25 mouse cellular contexts compared by ENCODE assay signal in the genomic region with DNA sequence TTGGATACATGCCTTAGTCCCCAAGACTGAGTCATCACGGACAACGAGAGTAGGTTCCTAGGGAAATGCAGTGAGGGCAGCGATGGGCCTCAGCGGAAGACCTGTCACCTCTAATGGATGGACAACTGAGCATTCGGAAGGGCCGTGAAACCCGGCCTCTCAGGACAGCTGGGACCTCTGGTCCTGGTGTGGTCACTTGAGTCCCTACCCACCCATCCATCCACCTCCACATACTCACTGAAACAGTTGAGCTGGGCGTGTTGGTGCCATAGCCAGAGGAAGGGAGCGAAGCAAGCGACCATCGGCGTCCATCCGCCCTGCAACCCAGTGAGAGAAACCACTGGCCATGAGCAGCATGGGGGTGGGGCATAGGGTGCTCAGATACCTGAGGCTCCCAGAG. TPM values are rescaled to one million over a fixed set of nuclear protein-coding genes. Genes with fewer than 3 reads are reported as not detected.
DNase-seq lines count a peak whose midpoint lies in the region; ATAC-seq lines count a peak whose summit lies in the region.
"Had no signal": no experiment of that assay in that cellular context is flagged by ENCODE, and none has a peak within 500 bp of the region (broad histone marks: within the 10 kb centered on the region; RNA-seq: fewer than 3 reads in every experiment).

No protein-coding gene starts in this region.

- 87% methylated on average over 13 of the region's 13 CpGs for WGBS in midbrain, embryonic 11.5 days
- 88% methylated on average over 13 of the region's 13 CpGs for WGBS in midbrain, embryonic 16.5 days
- 90% methylated on average over 13 of the region's 13 CpGs for WGBS in neural tube, embryonic 12.5 days
- WGBS in neural tube, embryonic 15.5 days: 92% methylated on average over 13 of the region's 13 CpGs

- peaks cover 33% of the 10 kb centered on the region for H3K27me3 ChIP-seq in midbrain, embryonic 11.5 days (ENCODE audit: control insufficient read depth, insufficient read depth, low read length)
- no peaks in the 10 kb centered on the region for H3K27me3 ChIP-seq in midbrain, embryonic 16.5 days (ENCODE audit: control insufficient read depth, insufficient read depth, low read depth, low read length)
- H3K27me3 ChIP-seq in neural tube, embryonic 12.5 days (replicated peaks): peaks cover 66% of the 10 kb centered on the region
- 0 out of 2 replicates have a peak, but pooled peaks cover 10% of the 10 kb centered on the region for H3K27me3 ChIP-seq in neural tube, embryonic 15.5 days (replicated peaks)

- DNase-seq in heart, adult 11 months: peak; percentile 86
- no peak for DNase-seq in heart, postnatal 36 days
- peak; percentile 60 for DNase-seq in midbrain, embryonic 11.5 days (ENCODE audit: low spot score, missing footprints)
- DNase-seq: adrenal gland, adult 2 months; adrenal gland, postnatal 10 days; adrenal gland, postnatal 25 days; cerebellum, adult 18-20 months; cerebellum, adult 8-10 months; cerebellum, adult 9-11 months; cerebellum, postnatal 14 days; cerebellum, postnatal 36 days; embryo, embryonic 11 days had no signal

- H3K4me2 ChIP-seq in midbrain, embryonic 11.5 days: no peak overlapping the region
- H3K4me2 ChIP-seq in midbrain, embryonic 16.5 days (ENCODE audit: low read length): no peak overlapping the region
- no peak overlapping the region for H3K4me2 ChIP-seq in neural tube, embryonic 12.5 days (replicated peaks)
- H3K4me2 ChIP-seq in neural tube, embryonic 15.5 days: no peak overlapping the region
- H3K4me2 ChIP-seq: embryonic facial prominence, embryonic 13.5 days; embryonic facial prominence, embryonic 15.5 days; forebrain, embryonic 12.5 days had no signal

- no peaks in the 10 kb centered on the region for H3K36me3 ChIP-seq in midbrain, embryonic 11.5 days (ENCODE audit: control insufficient read depth, insufficient read depth, low read length)
- H3K36me3 ChIP-seq in midbrain, embryonic 16.5 days (ENCODE audit: control insufficient read depth, insufficient read depth, low read length): peaks cover 21% of the 10 kb centered on the region
- H3K36me3 ChIP-seq in neural tube, embryonic 12.5 days: peaks cover 25% of the 10 kb centered on the region
- peaks cover 48% of the 10 kb centered on the region for H3K36me3 ChIP-seq in neural tube, embryonic 15.5 days
- H3K36me3 ChIP-seq: embryonic facial prominence, embryonic 13.5 days; embryonic facial prominence, embryonic 15.5 days; forebrain, embryonic 10.5 days had no signal

- H3K4me3 ChIP-seq in midbrain, embryonic 11.5 days (ENCODE audit: low read depth, low read length): no peak overlapping the region
- no peak overlapping the region for H3K4me3 ChIP-seq in midbrain, embryonic 16.5 days (ENCODE audit: low read depth, low read length)
- H3K4me3 ChIP-seq in neural tube, embryonic 12.5 days: no peak overlapping the region
- no peak overlapping the region for H3K4me3 ChIP-seq in neural tube, embryonic 15.5 days (replicated peaks)
- H3K4me3 ChIP-seq: embryonic facial prominence, embryonic 13.5 days; embryonic facial prominence, embryonic 15.5 days; erythroblast, embryonic 14.5 days; forebrain, embryonic 10.5 days; forebrain, embryonic 12.5 days had no signal

- H3K27ac ChIP-seq in midbrain, embryonic 11.5 days (ENCODE audit: low read depth, low read length): no peak overlapping the region
- H3K27ac ChIP-seq in midbrain, embryonic 16.5 days (ENCODE audit: low read length): no peak overlapping the region
- H3K27ac ChIP-seq in neural tube, embryonic 12.5 days: no peak overlapping the region
- no peak overlapping the region for H3K27ac ChIP-seq in neural tube, embryonic 15.5 days (replicated peaks)
- H3K27ac ChIP-seq: embryonic facial prominence, embryonic 13.5 days; embryonic facial prominence, embryonic 15.5 days; forebrain, embryonic 10.5 days; forebrain, embryonic 12.5 days had no signal

- intact Hi-C loops in heart, postnatal 36 days (cut with DNase I): no loop called here

- peaks cover 16% of the 10 kb centered on the region for H3K4me1 ChIP-seq in midbrain, embryonic 11.5 days (ENCODE audit: control insufficient read depth, insufficient read depth, low read length)
- H3K4me1 ChIP-seq in midbrain, embryonic 16.5 days (ENCODE audit: control insufficient read depth, insufficient read depth, low read length): peaks cover 23% of the 10 kb centered on the region
- H3K4me1 ChIP-seq in neural tube, embryonic 12.5 days: peaks cover 33% of the 10 kb centered on the region
- peaks cover 35% of the 10 kb centered on the region for H3K4me1 ChIP-seq in neural tube, embryonic 15.5 days

- ATAC-seq in midbrain, embryonic 11.5 days (ENCODE audit: low FRiP score): no peak
- ATAC-seq in midbrain, embryonic 16.5 days: no peak
- ATAC-seq in neural tube, embryonic 12.5 days (ENCODE audit: low FRiP score, low read depth): no peak
- no peak for ATAC-seq in neural tube, embryonic 15.5 days (ENCODE audit: low FRiP score)
- ATAC-seq: forebrain, embryonic 14.5 days; forebrain, embryonic 16.5 days had no signal

- H3K9ac ChIP-seq in midbrain, embryonic 11.5 days (ENCODE audit: low read length): no peak overlapping the region
- H3K9ac ChIP-seq in midbrain, embryonic 16.5 days (ENCODE audit: low read depth, low read length): no peak overlapping the region
- 0 out of 2 replicates have a peak overlapping the region, but pooled peaks have one; percentile 21 for H3K9ac ChIP-seq in neural tube, embryonic 12.5 days
- H3K9ac ChIP-seq in neural tube, embryonic 15.5 days (replicated peaks): no peak overlapping the region
- H3K9ac ChIP-seq: embryonic facial prominence, embryonic 13.5 days; embryonic facial prominence, embryonic 15.5 days; forebrain, embryonic 12.5 days had no signal

- no peaks in the 10 kb centered on the region for H3K9me3 ChIP-seq in midbrain, embryonic 11.5 days (ENCODE audit: control insufficient read depth, low read length)
- H3K9me3 ChIP-seq in midbrain, embryonic 16.5 days (replicated peaks; ENCODE audit: control insufficient read depth, low read length, poor library complexity, severe bottlenecking): no peaks in the 10 kb centered on the region
- no peaks in the 10 kb centered on the region for H3K9me3 ChIP-seq in neural tube, embryonic 12.5 days
- H3K9me3 ChIP-seq in neural tube, embryonic 15.5 days (replicated peaks): no peaks in the 10 kb centered on the region
- H3K9me3 ChIP-seq: embryonic facial prominence, embryonic 13.5 days; embryonic facial prominence, embryonic 15.5 days; forebrain, embryonic 10.5 days; forebrain, embryonic 12.5 days had no signal

RNA-seq across cellular contexts. Expression of gene Mast1, which starts 6.6 kb away (rescaled TPM):
- under 1 TPM; 0.11 to 0.14 TPM for total RNA-seq in heart, postnatal 36 days (2021)
- 8.8 and 10.2 TPM in 2 replicates for polyA plus RNA-seq in midbrain, embryonic 11.5 days (2014; fragmentation: Nextera tagmentation; extraction: Ambion mirVana)
- polyA plus RNA-seq in midbrain, embryonic 16.5 days (2015; fragmentation: Nextera tagmentation; extraction: Ambion mirVana): 85.7 and 86.1 TPM in 2 replicates
- 43.0 and 44.9 TPM in 2 replicates for polyA plus RNA-seq in neural tube, embryonic 12.5 days (2016; fragmentation: Nextera tagmentation; extraction: Ambion mirVana)
- polyA plus RNA-seq in neural tube, embryonic 15.5 days (2015; fragmentation: Nextera tagmentation; extraction: Ambion mirVana): 60.7 and 74.7 TPM in 2 replicates
- total RNA-seq: common myeloid progenitor, adult 5-6 weeks had no signal
- polyA plus RNA-seq: C2C12 had no signal

RNA-seq across cellular contexts. Expression of gene Rtbdn, which starts 16.2 kb away (rescaled TPM):
- not detected for total RNA-seq in heart, postnatal 36 days (2021)
- polyA plus RNA-seq in midbrain, embryonic 11.5 days (2014; fragmentation: Nextera tagmentation; extraction: Ambion mirVana): 0.15 TPM in 1 of 2 replicates, not detected in the other
- 2.8 and 3.3 TPM in 2 replicates for polyA plus RNA-seq in midbrain, embryonic 16.5 days (2015; fragmentation: Nextera tagmentation; extraction: Ambion mirVana)
- polyA plus RNA-seq in neural tube, embryonic 12.5 days (2016; fragmentation: Nextera tagmentation; extraction: Ambion mirVana): 0.93 and 1.1 TPM in 2 replicates
- 3.0 and 3.8 TPM in 2 replicates for polyA plus RNA-seq in neural tube, embryonic 15.5 days (2015; fragmentation: Nextera tagmentation; extraction: Ambion mirVana)
- total RNA-seq: adrenal gland, adult 2 months; adrenal gland, postnatal 25 days; common myeloid progenitor, adult 5-6 weeks had no signal
- polyA plus RNA-seq: embryonic facial prominence, embryonic 11.5 days; erythroblast, embryonic 14.5 days had no signal

RNA-seq across cellular contexts. Expression of gene Dnase2a, which starts 22.2 kb away (rescaled TPM):
- total RNA-seq in heart, postnatal 36 days (2021): 10 to 100 TPM in 1 of 2 experiments, 1 to 10 TPM in 1; 7.3 to 11.7 TPM
- 4.3 and 4.6 TPM in 2 replicates for polyA plus RNA-seq in midbrain, embryonic 11.5 days (2014; fragmentation: Nextera tagmentation; extraction: Ambion mirVana)
- polyA plus RNA-seq in midbrain, embryonic 16.5 days (2015; fragmentation: Nextera tagmentation; extraction: Ambion mirVana): 5.0 and 6.1 TPM in 2 replicates
- polyA plus RNA-seq in neural tube, embryonic 12.5 days (2016; fragmentation: Nextera tagmentation; extraction: Ambion mirVana): 5.2 and 6.5 TPM in 2 replicates
- 5.2 and 7.3 TPM in 2 replicates for polyA plus RNA-seq in neural tube, embryonic 15.5 days (2015; fragmentation: Nextera tagmentation; extraction: Ambion mirVana)

RNA-seq across cellular contexts. Expression of gene Klf1, which starts 28.9 kb away (rescaled TPM):
- total RNA-seq in heart, postnatal 36 days (2021): not detected
- polyA plus RNA-seq in midbrain, embryonic 11.5 days (2014; fragmentation: Nextera tagmentation; extraction: Ambion mirVana): 13.7 and 14.4 TPM in 2 replicates
- 0.28 and 0.98 TPM in 2 replicates for polyA plus RNA-seq in midbrain, embryonic 16.5 days (2015; fragmentation: Nextera tagmentation; extraction: Ambion mirVana)
- polyA plus RNA-seq in neural tube, embryonic 12.5 days (2016; fragmentation: Nextera tagmentation; extraction: Ambion mirVana): 3.4 and 4.0 TPM in 2 replicates
- 0.49 and 1.1 TPM in 2 replicates for polyA plus RNA-seq in neural tube, embryonic 15.5 days (2015; fragmentation: Nextera tagmentation; extraction: Ambion mirVana)

RNA-seq across cellular contexts. Expression of gene Gcdh, which starts 36.9 kb away (rescaled TPM):
- total RNA-seq in heart, postnatal 36 days (2021): 10 to 100 TPM; 71.3 to 77.2 TPM
- 24.6 and 31.8 TPM in 2 replicates for polyA plus RNA-seq in midbrain, embryonic 11.5 days (2014; fragmentation: Nextera tagmentation; extraction: Ambion mirVana)
- polyA plus RNA-seq in midbrain, embryonic 16.5 days (2015; fragmentation: Nextera tagmentation; extraction: Ambion mirVana): 33.4 and 36.9 TPM in 2 replicates
- 32.1 and 37.0 TPM in 2 replicates for polyA plus RNA-seq in neural tube, embryonic 12.5 days (2016; fragmentation: Nextera tagmentation; extraction: Ambion mirVana)
- polyA plus RNA-seq in neural tube, embryonic 15.5 days (2015; fragmentation: Nextera tagmentation; extraction: Ambion mirVana): 39.8 and 41.3 TPM in 2 replicates

Comparison
In these comparisons a context has a peak if more than half of its experiments do, and no peak if none do; other contexts are left out.
1. DNase-seq: peak in heart, adult 11 months (single experiment) and midbrain, embryonic 11.5 days (single experiment); none in heart, postnatal 36 days (0 of 2).